Mouse (Mus musculus): ENCODE results near the gene Sp2.

The Sp2 gene

DNA sequence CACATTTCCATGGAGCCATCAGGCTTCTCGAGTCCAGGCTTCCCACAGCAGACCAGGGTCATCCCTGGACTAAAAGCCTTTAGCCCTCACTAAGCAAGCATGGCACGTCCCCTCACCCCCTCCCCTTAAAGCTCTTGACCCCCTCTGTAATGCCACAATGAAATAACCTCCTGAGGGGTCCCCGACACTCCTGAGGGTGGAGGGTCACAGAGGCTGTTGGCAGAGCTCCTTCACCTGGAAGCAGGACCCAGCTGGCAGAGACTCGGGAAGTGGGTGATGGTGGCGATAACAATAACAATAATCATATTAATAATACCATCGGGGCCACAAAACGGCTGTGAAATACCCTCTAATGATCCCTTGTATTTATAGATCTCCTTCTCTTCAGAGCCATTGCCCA lies at the start of gene Sp2:
Sp2 (minus strand) TSS at position 101 of the 400 bp plus-strand sequence.
- DNase-seq: no peak

DNA sequence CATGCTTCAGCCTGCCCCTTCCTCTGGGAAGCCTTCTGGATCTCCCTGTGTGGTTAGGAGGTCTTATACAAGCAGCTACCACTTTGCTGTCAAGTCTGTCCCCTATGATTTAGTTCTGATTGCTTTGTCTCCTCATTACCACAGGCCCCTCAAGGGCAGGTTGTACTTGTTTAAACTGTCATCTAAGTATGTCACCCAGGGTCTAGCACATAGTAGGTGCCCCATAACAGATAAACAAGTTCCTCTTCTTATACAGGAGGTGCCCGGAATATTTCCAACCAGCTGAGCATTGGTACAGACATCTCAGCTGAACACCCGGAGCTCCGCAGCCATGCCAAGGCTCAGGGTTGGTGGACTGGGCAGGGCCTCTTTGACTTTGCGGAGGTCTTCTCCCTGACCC lies 49.7 kb upstream of the Sp2 start:
- DNase-seq: no peak

DNA sequence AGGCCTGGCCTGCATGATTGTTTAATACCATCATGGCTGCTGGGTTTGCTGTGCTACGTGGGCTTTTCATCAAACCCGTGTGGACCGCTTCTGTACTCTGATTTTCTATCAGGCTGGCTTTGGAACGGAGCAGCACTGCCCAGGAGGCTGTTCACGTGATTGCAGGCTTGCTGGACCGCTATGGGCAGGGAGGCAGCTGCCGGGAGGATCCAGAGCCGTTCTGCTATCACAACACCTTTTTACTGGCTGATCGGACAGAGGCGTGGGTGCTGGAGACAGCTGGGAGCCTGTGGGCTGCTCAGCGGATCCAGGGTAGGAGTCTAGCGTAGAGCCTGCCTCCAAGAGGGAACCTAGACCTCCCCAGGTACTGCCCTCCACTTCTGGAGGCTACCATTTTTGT lies 49.2 kb upstream of the Sp2 start:
- peak; percentile 56 for DNase-seq

DNA sequence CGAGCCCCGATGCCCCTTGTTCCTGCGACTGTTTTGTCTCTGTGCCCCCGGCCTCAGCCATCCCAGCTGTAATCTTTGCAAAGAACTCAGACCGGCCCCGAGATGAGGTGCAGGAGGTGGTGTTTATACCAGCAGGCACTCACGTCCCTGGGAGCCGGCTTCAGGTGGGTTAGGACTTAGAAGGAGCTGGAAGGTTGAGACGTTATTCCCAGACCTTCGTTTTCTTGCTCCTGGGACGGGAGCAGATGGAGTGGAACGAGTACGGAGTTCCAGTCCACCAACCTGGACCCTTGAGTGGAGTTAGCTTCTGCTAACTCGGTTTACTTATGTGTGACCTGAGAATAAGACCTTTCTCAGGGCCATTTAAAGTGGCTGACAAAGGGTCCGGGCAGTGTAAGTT lies 47.7 kb upstream of the Sp2 start:
- peak; percentile 46 for DNase-seq

DNA sequence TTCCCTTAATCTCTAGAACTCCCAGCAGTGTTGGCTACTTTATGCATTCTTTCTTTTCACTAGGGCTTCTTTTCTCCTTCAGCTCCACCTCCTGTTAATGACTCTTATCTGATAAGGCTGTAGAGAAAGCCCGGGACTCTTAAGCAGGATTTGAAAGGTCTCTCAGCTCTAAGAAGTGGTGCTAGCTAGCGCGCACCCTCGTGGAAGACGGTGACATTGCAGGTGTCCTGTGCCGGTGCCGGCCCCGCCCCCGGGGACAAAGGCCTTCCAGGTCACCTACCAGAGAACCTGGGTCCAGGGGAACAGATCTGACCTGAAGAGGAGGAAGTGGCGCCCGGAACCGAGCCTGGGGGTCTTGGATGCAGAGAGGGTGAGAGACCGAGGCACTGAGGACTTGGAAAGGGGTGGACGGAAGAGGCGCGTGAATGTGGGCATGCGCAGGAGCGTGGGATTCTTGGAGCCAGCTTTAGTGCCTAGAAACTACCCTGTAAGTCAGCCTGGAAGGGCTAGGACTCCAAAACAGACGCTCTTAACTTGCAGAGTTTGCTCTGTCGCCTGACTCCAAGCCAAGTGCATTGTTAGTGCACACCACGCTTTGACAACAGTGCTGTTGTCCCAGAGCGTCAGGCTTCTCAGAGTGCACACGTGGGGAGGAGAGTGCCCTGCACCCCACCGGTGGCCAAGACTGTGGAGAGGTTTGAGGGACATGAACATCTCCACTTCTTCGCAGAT lies 47.1 kb upstream of the Sp2 start, which contains the start of gene Scrn2:
Scrn2 (plus strand) TSS at position 253 of the 732 bp plus-strand sequence.
- peak; percentile 91 for DNase-seq

DNA sequence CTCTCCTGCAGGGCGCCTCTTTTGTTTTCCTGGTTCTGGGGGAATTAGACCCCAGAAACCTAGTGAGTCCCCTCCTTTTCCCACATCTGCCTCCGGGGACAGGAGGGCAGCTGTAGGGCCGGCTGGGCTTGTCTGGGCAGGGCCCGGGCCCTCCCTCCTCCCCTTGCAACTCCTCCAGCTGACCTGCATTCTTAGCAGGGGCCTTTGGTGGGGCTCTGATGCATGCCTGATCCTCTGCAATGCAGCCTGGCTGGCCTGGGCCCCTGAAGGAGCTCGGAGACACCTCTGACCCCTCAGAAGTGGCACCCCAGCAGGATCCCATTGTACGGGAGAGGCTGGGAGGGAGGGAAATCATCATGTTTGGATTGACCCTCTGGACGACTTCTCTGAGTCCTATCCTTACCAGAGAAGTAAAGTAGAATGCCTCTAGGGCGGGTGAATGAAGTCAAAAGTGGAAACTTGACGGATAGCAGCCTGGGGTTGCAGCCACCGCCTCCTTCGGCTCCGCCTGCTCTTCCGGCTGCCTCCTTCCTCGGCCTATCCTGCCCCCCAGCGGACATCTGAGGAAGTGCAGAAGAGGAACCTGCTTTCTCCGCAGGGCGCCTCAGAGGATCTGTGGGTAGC lies 43.1 kb upstream of the Sp2 start:
- peak; percentile 76 for DNase-seq

DNA sequence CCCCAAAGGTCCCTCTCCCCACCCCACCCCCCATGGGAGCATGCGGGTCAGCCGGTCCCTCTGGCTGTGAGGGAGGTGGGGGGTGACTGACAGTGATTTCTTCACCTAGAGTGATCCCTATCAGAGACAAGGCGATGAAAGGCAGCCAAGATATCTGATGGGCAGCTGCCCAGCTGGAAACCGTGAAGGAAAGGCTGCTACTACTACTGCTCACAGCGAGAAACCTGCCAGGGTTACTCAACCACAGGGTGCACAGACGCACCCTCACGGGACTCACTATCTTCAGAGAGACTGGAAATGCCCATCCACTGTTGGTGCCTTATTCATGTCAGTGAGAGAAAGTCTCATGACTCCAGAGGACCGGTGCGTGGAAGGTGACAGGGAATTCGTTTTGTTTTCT lies 42.2 kb upstream of the Sp2 start:
- no peak for DNase-seq

DNA sequence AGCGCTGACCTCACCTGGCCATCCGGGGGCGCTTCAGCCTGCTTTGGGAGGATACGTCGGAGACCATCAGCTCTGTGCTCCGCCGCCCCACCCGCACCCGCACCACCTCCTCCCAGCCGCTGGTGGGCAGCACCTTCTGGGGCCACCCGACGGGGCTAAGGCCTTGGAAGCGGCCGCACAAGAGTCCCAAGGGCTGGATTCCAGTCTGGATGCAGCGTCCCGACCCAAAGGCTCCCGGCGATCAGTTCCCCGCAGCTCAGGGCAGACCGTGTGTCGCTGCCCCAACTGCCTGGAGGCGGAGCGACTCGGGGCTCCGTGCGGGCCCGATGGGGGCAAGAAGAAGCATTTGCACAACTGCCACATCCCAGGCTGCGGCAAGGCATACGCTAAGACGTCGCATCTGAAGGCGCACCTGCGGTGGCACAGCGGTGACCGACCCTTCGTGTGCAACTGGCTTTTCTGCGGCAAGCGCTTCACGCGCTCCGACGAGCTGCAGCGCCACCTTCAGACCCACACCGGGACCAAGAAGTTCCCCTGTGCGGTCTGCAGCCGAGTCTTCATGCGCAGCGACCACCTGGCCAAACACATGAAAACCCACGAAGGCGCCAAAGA lies 39.2 kb upstream of the Sp2 start:
- DNase-seq: peak; percentile 74

DNA sequence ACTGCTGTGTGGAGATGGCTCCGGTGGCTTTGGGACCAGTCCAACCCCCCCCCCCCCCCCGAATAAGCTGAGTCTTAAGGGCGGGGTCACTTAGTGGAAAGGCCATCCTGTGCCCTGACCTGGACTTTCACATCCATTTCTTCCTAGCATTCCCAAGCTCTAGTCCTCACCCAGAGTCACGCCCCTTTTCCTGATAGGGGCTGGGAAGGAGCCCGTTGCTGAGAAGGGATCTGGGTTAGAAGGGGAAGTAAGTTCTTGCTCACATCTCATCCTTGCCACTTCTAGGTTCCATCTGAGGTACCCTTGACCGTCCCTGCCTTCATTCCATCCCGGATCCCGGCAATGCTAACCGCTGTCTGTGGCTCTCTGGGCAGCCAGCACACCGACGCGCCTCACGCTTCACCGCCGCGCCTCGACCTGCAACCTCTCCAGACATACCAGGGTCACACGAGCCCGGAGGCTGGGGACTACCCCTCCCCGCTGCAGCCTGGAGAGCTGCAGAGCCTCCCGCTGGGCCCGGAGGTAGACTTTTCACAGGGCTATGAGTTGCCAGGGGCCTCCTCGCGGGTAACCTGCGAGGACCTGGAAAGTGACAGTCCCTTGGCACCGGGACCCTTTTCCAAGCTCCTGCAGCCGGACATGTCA lies 38.5 kb upstream of the Sp2 start:
- no peak for DNase-seq

DNA sequence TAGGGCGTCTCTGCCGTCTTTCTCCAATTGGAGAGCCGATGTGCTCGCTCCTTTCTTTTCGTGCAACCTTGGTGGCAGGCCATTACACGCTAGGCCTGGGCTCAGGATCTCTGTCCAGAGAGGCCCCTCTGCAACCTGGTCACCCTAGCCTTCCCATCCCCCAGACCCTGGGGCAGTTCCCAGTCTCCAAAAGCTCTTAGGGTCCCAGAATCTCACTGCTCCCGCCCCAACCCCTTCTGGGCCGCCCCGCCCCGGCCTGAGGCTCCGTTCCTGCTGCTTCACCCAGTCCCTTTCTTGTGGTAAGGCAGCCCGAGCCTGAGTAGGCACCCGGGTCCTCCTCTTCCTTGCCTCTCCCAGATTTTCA lies 36.6 kb upstream of the Sp2 start:
- DNase-seq: no peak

DNA sequence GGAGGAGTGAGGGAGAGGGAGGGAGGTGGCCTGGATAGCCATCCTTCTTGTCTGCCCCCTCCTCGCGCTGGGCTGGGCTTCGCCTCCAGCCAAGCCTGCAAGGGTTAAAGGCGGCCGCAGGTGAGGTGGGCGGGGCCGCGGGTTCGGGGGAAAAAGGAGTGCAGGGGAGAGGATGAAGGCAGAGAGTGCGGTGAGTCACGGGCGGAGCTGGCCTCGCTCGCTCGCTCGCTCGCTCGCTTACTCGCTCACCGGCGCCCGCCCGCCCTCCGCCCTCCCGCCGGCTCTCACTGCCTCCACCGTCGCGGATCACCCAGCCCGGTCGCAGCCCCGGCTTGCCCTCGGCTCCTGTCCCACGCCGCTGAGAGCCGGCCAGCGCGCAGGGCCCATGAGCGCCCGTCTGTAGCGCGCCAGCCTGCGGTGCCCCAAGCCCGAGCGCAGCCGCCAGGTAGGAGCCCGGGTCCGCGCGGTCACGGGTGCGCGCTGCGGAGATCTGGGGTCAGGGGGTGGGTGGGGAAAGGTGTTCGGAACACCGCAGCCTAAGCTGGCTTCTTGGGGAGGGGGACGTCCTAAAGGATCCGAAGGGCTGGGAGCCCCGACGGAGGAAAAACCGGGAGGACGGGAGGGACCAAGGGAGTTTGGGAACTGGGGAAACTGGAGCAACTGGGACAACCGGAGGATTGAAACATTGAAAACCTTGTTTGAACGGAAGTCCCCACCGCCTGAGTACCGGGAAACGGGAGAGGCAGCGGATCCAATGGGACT lies 36.0 kb upstream of the Sp2 start:
- DNase-seq: no peak

DNA sequence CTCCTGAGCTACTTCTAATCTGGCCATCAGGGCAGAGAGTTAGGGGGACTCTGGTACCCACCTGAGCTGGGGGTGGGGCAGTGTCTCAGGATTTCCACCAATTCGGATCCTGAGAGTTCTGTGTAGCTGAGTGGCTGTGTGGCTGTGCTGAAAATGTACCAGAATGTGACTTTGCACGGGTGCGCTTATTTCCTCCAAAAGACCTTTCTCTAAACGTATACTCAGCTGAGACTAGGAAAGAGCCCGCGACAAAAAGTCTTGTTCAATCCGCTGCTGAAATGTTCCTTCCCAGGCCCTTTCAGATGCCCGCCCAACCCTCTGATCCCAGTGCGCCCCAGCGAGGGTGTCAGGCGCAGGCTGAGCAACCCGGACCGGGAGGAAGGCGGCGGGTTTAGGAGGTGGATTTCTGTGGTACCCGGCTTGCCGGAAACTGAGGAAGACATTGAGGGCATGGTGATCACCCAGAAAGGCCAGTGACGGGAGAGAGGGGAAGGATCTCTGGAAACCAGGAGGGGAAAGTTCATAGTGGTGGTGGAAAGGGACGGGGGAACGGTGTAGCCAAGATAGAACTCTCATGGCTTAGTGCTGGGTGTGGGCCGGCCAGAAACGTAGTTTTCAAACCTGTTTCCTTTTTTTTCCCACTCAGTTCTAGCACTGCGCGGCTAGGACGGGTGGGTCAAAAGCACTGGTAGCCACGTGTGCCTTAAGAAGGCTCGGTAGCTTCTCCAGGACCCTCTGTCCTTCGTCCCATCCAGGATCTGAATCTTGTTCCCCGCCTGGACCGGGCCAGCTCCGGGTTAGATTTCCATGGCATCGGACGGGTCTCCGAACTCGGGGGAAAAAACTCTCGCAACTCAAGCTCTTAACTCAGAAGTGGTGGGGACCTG lies 35.2 kb upstream of the Sp2 start:
- DNase-seq: no peak

DNA sequence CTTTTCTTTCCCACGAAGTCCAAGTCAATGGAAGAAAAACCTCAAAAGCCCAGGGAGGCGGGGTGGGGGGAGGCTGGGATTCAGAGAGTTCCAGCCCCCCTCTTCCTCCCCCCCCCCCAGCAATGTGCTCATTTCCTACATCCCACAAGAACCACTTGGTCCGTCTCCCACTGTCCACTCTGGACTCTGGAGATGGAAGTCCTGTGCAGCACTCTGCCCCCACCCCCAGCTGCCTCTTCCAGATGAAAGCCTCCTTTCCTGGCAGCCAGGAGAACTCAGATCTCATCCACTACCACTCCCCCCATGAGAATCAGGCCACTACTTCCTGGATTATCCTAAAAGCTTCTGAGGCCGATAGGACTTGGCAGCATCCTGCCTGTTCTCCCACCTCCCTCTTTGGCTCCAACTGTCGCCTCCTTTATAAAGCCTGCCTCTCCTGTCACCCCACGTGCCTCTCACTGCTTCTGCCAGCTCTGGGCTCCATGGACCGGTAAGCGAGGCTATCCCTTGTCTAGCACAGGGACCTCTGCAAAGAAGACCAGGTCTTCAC lies 30.4 kb upstream of the Sp2 start, which contains the start of gene Sp6:
Sp6 (plus strand) TSS at position 274 of the 550 bp plus-strand sequence.
- DNase-seq: no peak

DNA sequence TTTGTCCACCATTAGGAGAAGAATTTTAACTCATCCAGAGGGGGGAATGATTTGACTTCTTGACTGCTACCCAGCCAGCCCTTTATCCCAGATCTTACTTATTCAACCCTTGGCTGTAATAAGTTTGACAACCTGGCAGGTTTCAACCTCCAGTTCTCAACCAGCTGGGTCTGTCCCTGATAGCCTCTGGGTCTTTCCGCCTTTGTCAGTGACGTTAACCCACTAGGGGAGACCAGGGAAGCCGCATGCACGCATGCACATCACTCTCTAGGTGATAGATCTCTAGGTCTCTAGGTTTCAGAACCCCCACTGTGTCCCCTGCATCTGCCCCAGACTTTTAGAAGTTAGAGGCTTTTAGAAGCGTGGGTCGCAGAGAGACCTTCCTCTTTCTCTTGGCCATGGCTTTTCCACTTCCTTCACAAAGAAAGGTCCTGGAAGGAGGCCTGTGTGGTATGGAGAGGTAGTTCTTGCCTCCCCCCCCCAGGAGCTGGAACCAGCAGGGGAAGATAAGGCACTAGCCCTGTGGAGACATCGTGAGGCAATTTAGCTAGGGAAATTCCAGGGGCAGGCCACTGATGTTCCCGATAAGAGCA lies 26.5 kb upstream of the Sp2 start:
- no peak for DNase-seq

DNA sequence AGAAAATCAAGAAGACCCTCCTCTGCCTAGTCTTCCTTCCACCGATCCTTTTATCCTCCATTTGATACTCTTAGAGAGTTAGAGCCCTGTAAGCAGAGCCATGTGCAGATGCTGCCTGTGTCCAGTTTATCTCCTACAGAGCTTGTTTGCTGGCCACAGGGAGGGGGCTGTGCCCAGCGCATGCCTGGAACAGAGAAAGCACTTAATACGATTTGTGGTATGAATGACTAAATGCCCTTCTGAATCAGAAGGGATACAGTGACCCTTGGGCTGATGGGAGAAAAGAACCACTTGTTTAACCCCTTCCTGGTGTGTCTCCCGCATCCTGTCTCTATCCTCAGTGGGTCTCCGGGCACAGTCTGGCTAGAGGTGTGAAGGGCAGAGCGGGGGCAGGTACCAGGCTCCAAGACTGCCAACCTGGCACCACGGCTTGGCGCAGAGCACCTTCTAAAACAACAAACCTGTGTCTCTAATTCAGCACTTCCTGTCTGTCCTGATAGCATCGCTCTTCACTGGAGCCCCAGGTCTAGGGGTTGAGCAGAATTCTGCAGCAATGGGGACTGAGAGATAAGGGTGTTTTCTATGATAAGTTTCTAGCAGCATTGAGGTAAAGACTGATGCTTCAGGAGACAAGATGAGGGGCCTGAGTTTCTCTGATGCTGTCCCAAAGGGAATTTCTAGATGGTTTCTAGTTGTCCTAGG lies 24.5 kb upstream of the Sp2 start:
- no peak for DNase-seq

DNA sequence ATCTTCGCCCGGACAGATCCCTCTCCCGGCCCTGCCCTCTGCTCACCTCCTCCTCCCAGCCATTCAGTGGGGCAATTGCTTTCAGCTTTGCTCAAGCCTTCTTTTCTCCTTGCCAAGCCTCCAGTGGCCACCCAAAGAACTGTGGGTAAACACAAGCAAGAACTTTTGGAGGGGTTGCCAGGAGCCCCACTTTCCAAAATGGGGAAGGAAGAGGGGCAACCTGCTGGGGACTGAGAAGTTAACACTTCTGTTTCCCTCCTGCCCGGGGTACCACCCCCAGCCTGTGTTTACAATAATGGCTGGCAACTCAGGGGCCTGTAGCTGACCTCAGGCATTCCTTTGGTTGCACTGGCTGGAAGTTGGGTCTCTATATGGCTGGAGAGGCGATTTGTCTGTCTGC lies 20.4 kb upstream of the Sp2 start:
- no peak for DNase-seq

DNA sequence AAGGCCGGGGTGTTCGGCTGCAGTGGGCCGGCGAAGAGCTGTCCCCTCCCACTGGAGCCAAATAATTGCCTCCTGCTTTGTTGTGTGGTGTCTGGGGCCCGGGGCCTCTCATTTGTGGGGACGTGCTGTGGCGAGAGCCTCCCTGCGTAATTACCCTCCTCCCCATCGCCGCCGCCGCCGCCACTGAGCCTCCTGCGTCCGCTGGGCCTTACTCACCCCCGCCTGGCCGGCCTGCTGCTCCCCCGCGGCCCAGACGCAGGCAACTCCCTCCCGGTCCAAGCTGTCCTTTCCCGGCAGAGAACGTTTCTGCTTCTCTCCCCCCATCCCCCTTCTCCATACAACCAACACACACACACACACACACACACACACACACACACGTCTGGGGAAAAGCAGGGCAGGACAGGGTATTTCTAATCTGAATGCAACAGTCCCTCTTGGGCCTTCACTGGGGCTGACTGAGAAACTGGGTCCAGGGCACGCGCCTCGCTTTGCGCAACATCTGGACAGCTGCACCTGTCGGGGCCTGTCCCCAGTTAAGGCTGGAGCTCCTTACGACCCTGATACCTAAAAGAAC lies 14.7 kb upstream of the Sp2 start:
- DNase-seq: peak; percentile 48

DNA sequence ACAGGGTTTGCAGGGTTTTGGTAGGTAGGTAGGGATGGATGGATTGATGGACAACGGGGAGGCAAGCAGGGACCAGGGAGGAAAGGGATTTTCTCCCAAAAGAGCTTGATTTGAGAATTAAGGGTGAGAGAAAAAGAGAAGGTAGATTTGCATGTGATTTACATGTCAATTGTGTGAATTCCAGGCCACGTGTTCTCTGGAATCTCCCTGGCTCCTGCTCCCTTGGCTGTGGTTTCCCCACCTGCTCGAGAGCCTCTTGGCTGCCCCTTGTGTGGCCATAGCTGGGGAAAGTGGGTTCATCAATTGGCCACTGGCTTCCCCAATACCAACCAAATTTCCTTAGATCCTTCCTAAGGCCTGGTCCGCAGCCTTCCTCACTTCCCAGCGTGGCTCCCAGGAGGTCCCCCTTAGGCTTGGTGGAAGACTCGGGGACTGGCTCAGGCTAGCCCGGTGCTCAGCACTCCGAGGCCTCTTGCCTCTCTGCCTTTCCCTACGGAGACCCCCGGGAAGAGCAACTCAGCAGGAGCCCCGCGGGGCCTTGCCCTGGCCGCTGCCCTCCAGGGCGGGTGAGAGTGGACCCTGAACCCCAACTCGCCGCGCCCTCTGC lies 14.1 kb upstream of the Sp2 start:
- no peak for DNase-seq
